Mouse (Mus musculus): ENCODE data around the gene Ctsw. TPM values are rescaled to one million over a fixed set of nuclear protein-coding genes. Genes with fewer than 3 reads are reported as not detected.
A peak's percentile ranks its signal among the peaks of the same experiment; 100 is the strongest.

Ctsw gene
- polyA plus RNA-seq, 1 experiment from 2014 or later: 1.3 TPM

GRCm38 (mm10) chr19:5448354-5449150, 19.8 kb downstream of the Ctsw start:
- WGBS: 5% methylated on average over 36 of the region's 36 CpGs
- H3K36me3 ChIP-seq: no peaks in the 10 kb centered on the region
- peak overlapping the region; percentile 55 for H3K4me3 ChIP-seq
- peaks cover 21% of the 10 kb centered on the region for H3K4me1 ChIP-seq (replicated peaks)
- H3K27ac ChIP-seq (ENCODE audit: poor library complexity, severe bottlenecking): no peak overlapping the region
- no peak overlapping the region; the same call in 1 of the 2 replicates for H3K9ac ChIP-seq
- no peaks in the 10 kb centered on the region for H3K9me3 ChIP-seq (replicated peaks)
- peak; percentile 84 for ATAC-seq (ENCODE audit: insufficient number of reproducible peaks, low FRiP score)
- peak overlapping the region; percentile 99 for H3K4me2 ChIP-seq
- peaks cover 72% of the 10 kb centered on the region for H3K27me3 ChIP-seq (replicated peaks)

- no peaks in the 10 kb centered on the region for H3K36me3 ChIP-seq
- WGBS: under 1% methylated on average over 70 of the region's 70 CpGs
- H3K27ac ChIP-seq (ENCODE audit: poor library complexity, severe bottlenecking): no peak within 1 kb of the TSS
Observed at GRCm38 (mm10) chr19:5447515-5448353, 20.6 kb downstream of the Ctsw start, which contains the start of gene Fosl1. Fosl1 (plus strand) TSS chr19:5447547.

GRCm38 (mm10) chr19:5445747-5446146, 22.6 kb downstream of the Ctsw start:
- no peak overlapping the region for H3K27ac ChIP-seq (ENCODE audit: poor library complexity, severe bottlenecking)
- no peak overlapping the region for H3K9ac ChIP-seq
- H3K9me3 ChIP-seq (replicated peaks): no peaks in the 10 kb centered on the region
- 83% methylated on average over 5 of the region's 5 CpGs for WGBS
- no peak overlapping the region for H3K4me3 ChIP-seq
- no peak overlapping the region for H3K4me2 ChIP-seq
- H3K36me3 ChIP-seq: no peaks in the 10 kb centered on the region
- peaks cover 21% of the 10 kb centered on the region for H3K4me1 ChIP-seq (replicated peaks)
- H3K27me3 ChIP-seq (replicated peaks): peaks cover 66% of the 10 kb centered on the region
- no peak for ATAC-seq (ENCODE audit: insufficient number of reproducible peaks, low FRiP score)

More at GRCm38 (mm10) chr19:5447515-5448353, 20.6 kb downstream of the Ctsw start, which contains the start of gene Fosl1:
- Histone ChIP-seq H3K4me2 (peak within 1 kb of the TSS; percentile 99), H3K27me3 (replicated peaks) (peaks cover 73% of the 10 kb centered on the region), H3K9ac (peak within 1 kb of the TSS; percentile 73), H3K4me3 (peak within 1 kb of the TSS; percentile 55), H3K9me3 (replicated peaks) (no peaks in the 10 kb centered on the region), H3K4me1 (replicated peaks) (peaks cover 21% of the 10 kb centered on the region)
- peak; percentile 61 for ATAC-seq (ENCODE audit: insufficient number of reproducible peaks, low FRiP score)

- H3K9me3 ChIP-seq (replicated peaks): peaks cover 4% of the 10 kb centered on the region; the same call in 1 of the 2 replicates
Observed at GRCm38 (mm10) chr19:5444954-5445353, 23.4 kb downstream of the Ctsw start.

GRCm38 (mm10) chr19:5444371-5444908, 23.9 kb downstream of the Ctsw start:
- Histone ChIP-seq H3K27ac (ENCODE audit: poor library complexity, severe bottlenecking) (no peak overlapping the region), H3K27me3 (replicated peaks) (peaks cover 56% of the 10 kb centered on the region), H3K4me2 (no peak overlapping the region), H3K4me3 (no peak overlapping the region), H3K36me3 (no peaks in the 10 kb centered on the region), H3K9ac (no peak overlapping the region), H3K9me3 (replicated peaks) (peaks cover 4% of the 10 kb centered on the region; the same call in 1 of the 2 replicates), H3K4me1 (replicated peaks) (peaks cover 17% of the 10 kb centered on the region)
- WGBS: 65% methylated on average over 9 of the region's 9 CpGs
- ATAC-seq (ENCODE audit: insufficient number of reproducible peaks, low FRiP score): no peak

More at GRCm38 (mm10) chr19:5444954-5445353, 23.4 kb downstream of the Ctsw start:
- 23% methylated on average over 7 of the region's 7 CpGs for WGBS
- Histone ChIP-seq H3K36me3 (no peaks in the 10 kb centered on the region), H3K9ac (no peak overlapping the region), H3K4me1 (replicated peaks) (peaks cover 18% of the 10 kb centered on the region), H3K27me3 (replicated peaks) (peaks cover 58% of the 10 kb centered on the region), H3K27ac (ENCODE audit: poor library complexity, severe bottlenecking) (no peak overlapping the region), H3K4me2 (no peak overlapping the region), H3K4me3 (no peak overlapping the region)
- no peak for ATAC-seq (ENCODE audit: insufficient number of reproducible peaks, low FRiP score)

- WGBS: 49% methylated on average over 7 of the region's 7 CpGs
- peak overlapping the region; percentile 43; the same call in 1 of the 2 replicates for H3K4me3 ChIP-seq
- no peaks in the 10 kb centered on the region for H3K9me3 ChIP-seq (replicated peaks)
- H3K4me1 ChIP-seq (replicated peaks): peaks cover 20% of the 10 kb centered on the region
- H3K27ac ChIP-seq (ENCODE audit: poor library complexity, severe bottlenecking): peak overlapping the region; percentile 67
- no peaks in the 10 kb centered on the region for H3K27me3 ChIP-seq (replicated peaks)
- peak overlapping the region; percentile 90 for H3K4me2 ChIP-seq
- no peak for ATAC-seq (ENCODE audit: insufficient number of reproducible peaks, low FRiP score)
- peak overlapping the region; percentile 71 for H3K9ac ChIP-seq
- no peaks in the 10 kb centered on the region for H3K36me3 ChIP-seq
Observed at GRCm38 (mm10) chr19:5433951-5434350, 34.4 kb downstream of the Ctsw start.

GRCm38 (mm10) chr19:5432992-5433852, 35.1 kb downstream of the Ctsw start:
- no peaks in the 10 kb centered on the region for H3K36me3 ChIP-seq
- peak overlapping the region; percentile 71 for H3K9ac ChIP-seq
- peak overlapping the region; percentile 90 for H3K4me2 ChIP-seq
- H3K27me3 ChIP-seq (replicated peaks): no peaks in the 10 kb centered on the region
- H3K4me3 ChIP-seq: peak overlapping the region; percentile 43
- peaks cover 20% of the 10 kb centered on the region for H3K4me1 ChIP-seq (replicated peaks)
- H3K9me3 ChIP-seq (replicated peaks): no peaks in the 10 kb centered on the region
- H3K27ac ChIP-seq (ENCODE audit: poor library complexity, severe bottlenecking): peak overlapping the region; percentile 67
- WGBS: 8% methylated on average over 16 of the region's 16 CpGs
- ATAC-seq (ENCODE audit: insufficient number of reproducible peaks, low FRiP score): peak; percentile 46; the same call in 1 of the 2 replicates

- 77% methylated on average over 4 of the region's 4 CpGs for WGBS
- Histone ChIP-seq H3K27ac (ENCODE audit: poor library complexity, severe bottlenecking) (no peak overlapping the region), H3K36me3 (peaks cover 7% of the 10 kb centered on the region), H3K27me3 (replicated peaks) (no peaks in the 10 kb centered on the region), H3K4me2 (no peak overlapping the region), H3K4me1 (replicated peaks) (peaks cover 20% of the 10 kb centered on the region), H3K9ac (no peak overlapping the region), H3K4me3 (no peak overlapping the region), H3K9me3 (replicated peaks) (no peaks in the 10 kb centered on the region)
- no peak for ATAC-seq (ENCODE audit: insufficient number of reproducible peaks, low FRiP score)
Observed at GRCm38 (mm10) chr19:5431911-5432464, 36.3 kb downstream of the Ctsw start.

- no peak for ATAC-seq (ENCODE audit: insufficient number of reproducible peaks, low FRiP score)
- 72% methylated on average over 1 of the region's 1 CpGs for WGBS
- no peak overlapping the region for H3K4me2 ChIP-seq
- H3K4me1 ChIP-seq (replicated peaks): peaks cover 35% of the 10 kb centered on the region
- no peaks in the 10 kb centered on the region for H3K9me3 ChIP-seq (replicated peaks)
- H3K27me3 ChIP-seq (replicated peaks): no peaks in the 10 kb centered on the region
- no peak overlapping the region for H3K4me3 ChIP-seq
- no peak overlapping the region for H3K9ac ChIP-seq
- H3K27ac ChIP-seq (ENCODE audit: poor library complexity, severe bottlenecking): no peak overlapping the region
- H3K36me3 ChIP-seq: peaks cover 18% of the 10 kb centered on the region
Observed at GRCm38 (mm10) chr19:5430408-5430807, 37.9 kb downstream of the Ctsw start.

GRCm38 (mm10) chr19:5429806-5430205, 38.5 kb downstream of the Ctsw start:
- ATAC-seq (ENCODE audit: insufficient number of reproducible peaks, low FRiP score): no peak
- no peak overlapping the region for H3K4me3 ChIP-seq
- no peaks in the 10 kb centered on the region for H3K27me3 ChIP-seq (replicated peaks)
- H3K9ac ChIP-seq: no peak overlapping the region
- no peak overlapping the region for H3K4me2 ChIP-seq
- 69% methylated on average over 8 of the region's 8 CpGs for WGBS
- H3K27ac ChIP-seq (ENCODE audit: poor library complexity, severe bottlenecking): no peak overlapping the region
- peaks cover 35% of the 10 kb centered on the region for H3K4me1 ChIP-seq (replicated peaks)
- peaks cover 18% of the 10 kb centered on the region for H3K36me3 ChIP-seq
- no peaks in the 10 kb centered on the region for H3K9me3 ChIP-seq (replicated peaks)
